Mouse (Mus musculus): ENCODE results near the gene Bicra. TPM values are rescaled to one million over a fixed set of nuclear protein-coding genes. Genes with fewer than 3 reads are reported as not detected.
A peak's percentile ranks its signal among the peaks of the same experiment; 100 is the strongest.

The Bicra gene
- polyA plus RNA-seq, 2 experiments from 2014 or later: 3.7 TPM

DNA sequence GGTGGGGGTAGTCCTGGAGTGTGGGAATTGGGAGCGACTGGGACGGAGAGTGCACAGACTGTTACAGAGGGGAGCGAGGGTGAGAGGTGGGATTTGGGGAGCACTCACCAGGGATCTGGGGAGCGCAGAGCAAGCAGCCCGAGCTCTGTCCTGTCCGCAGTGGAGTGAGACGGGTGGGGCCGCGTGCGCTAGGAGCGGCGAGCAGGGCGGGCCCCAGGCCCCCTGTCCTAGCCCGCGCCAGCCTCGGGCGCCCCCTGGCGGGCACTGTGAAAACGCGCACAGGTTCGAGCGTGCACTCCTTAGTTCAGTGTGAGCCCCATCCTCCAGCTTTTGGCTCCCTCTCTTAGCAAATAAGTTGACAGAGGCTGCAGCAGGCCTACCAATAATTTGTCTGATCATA is 80.4 kb downstream of the Bicra start, which contains the start of gene Ehd2:
Gene Ehd2, minus strand, starts transcription at position 256 of the 400 bp plus-strand sequence.
- ATAC-seq: peak; percentile 63

DNA sequence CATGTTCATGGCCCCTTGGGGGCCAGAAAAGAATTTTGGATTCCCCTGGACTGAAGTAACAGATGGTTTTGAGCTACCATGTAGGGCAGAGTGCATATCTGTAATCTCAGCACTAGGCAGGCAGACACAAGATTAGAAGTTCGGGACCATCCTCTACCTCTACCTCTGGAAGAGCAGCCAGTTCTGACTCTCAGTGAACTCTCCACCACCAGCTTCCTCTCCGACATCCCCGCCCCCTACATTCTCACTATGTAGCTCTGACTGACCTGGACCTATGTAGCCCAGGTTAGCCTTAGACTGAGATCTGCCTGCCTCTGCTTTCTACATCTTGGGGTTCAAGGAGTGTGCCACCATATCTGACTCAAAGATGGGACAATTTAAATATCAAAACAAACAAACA is 81.2 kb downstream of the Bicra start:
- ATAC-seq: no peak

DNA sequence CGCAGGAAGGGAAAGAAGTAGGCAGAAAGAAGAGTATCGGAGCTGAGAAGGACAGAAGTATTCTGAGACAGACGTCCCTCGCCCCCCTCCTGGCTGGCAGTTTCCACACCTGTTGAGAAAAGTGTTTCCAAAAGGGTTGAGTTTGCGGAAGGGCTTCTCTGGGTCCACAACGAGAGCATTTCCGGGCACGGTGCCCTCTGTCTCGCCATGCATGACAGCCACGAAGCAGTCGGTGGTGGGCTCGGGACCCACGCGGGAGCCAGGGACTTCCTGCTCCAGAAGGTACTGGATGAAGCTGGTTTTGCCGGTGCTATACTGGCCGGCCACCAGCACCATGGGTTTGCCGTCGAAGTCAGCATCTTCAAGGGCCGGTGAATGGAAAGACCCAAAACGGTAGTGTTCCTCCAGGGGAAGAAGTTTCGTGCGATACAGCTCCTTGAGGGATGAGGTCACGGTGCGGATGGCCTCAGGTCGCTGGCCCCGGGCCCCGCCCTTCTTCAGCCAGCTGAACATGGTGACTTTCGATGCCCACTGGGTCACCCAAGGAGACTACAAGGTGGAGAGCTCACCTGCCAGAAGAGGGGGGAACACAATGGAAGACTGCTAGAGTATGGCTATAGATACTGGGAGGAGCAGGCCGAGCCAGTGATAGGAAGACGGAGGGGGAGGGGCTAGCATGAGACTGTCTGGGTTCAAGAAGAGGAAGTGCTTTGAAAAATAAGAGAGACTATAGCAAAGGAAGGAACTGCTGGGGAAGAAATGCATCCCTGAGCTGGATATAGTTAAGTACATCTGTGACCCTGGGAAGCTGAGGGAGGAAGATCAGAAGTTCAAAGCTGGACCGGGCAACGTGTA is 83.7 kb downstream of the Bicra start:
- no peak for ATAC-seq

DNA sequence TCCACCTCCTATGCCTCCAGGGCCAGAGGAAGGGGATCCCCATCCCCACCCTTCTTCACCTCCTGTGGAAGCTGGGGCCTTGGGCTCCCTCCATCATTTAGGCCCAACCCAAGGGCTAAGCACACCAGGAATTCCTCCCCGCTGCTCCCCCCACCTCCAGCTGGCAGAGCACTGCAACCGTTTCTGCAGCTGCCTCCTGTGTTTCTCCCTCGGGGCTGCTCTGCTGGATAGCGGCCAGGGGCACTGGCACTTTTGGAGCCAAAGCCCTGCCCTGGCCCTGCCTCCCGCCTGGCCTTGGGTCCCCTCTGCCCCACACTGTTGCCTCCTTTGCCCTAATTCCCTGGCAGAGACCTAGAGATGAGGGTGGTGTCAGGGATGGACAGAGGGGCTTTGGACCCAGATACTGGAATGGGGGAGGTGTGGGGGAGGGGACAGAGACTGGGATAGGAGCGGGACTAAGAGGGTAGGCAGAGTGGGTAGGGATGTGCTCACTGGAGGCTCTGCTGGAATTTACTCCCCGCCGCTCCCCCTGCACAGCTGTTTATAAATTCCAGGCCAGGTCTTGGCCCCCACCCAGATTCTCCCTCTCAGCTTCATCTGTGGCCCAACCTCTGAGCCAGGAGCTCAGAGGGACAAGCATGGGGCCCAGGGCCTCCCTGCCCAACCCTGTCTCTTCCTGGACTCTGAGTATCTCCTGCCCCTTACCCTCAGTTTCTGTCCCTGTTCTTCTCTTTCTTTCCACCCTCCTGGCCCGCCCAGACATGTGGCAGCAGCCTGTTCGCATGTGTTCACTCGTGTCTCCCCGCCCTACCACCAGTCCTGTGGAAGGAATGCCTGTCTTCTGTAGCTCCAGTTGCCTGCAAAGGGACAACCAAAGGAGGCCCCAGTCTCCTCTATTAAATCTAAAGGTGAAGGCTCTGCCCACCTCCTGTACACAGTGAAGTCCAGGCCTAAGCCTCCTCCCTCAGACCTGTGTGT is 85.1 kb downstream of the Bicra start:
- ATAC-seq: no peak

DNA sequence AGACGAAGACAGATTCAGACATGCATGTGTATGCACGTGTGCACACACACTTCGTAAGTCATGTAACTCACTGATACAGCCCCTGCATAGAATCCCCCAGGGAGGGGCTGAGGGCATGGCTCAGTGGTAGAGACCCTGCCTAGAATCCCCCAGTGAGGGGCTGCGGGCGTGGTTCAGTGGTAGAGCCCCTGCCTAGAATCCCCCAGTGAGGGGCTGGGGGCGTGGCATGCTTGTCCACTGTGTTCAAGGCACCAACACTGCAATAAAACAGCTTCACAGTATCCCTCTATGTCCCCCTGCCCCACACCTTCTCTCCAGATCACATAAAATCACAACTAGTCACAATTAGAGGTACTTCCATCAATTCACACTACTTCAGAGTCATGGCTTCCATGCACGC is 85.9 kb downstream of the Bicra start:
- ATAC-seq: no peak

DNA sequence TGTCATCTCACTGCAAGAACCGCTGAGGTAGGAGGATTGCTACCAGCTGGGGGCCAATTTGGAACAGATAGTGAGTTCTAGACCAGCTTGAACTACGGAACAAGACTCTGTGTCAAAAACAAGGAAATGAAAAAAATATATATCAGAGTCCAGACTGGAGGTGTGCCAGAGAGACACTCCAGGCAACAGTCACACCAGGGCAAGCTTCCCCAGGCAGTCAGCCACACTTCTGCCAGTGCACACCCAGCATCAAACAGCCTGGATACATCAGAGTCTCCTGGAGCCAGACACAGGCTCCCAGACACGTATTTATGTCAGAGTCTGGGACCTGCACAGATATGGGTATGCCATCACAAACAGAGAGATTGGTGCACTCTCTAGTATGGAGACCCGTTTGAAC is 86.5 kb downstream of the Bicra start:
- ATAC-seq: no peak

DNA sequence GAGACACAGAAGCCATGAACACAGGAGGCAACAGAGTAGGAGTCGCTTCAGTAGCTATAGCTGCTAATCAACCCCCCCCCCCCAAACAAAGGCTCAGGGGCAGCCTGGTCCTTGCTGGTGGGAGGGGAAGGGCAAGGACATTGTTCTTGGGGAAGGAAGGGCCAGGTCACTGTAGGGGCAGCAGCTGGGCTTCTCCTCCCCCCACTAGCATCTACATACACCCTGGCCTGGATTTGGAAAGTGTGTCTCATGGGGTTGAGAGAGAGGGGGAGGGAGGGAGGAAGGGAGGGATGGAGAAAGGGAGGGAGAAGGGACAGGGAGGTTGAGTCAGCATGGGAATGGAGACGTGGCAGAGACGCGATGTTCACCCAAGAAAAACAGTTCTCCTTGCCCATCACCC is 87.0 kb downstream of the Bicra start:
- ATAC-seq: no peak

DNA sequence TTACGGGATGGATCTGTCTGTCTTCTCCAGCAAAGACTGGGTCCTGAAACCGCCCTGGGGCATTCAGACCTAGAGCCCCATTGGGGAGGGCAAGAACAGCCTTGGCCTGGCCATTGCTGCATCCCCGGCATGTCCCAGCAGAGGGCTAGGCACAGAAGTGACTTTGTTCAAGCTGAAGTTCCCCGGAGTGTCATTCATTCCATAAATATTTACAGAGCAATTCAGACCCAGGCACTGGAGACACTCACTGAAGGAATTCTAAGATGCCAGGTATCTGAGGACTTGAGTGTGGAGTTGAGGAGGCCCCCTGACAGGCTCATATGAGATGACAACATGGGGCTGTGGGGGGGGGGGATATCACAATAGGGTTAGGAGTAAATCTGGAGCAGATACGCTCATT is 91.6 kb downstream of the Bicra start:
- no peak for ATAC-seq

DNA sequence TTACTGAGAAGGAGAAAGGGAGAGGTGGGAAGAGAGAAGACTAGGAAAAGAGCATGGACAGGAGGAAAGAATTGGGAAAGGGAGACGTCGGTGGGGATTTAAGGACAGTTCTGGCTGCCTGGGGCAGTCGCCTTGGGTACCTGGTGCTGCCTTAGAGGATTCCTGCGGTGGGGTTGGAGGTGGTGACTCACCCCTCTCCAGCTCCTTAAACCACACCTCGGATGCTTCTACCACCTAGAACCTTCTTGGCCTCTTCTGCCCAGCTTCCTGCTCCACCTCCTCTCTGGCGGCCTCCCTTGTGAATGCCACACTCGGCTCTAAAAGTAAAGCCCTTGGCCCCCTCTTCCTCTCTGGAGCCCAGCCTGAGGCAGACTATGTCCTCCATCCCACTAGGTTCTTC is 92.2 kb downstream of the Bicra start:
- no peak for ATAC-seq

DNA sequence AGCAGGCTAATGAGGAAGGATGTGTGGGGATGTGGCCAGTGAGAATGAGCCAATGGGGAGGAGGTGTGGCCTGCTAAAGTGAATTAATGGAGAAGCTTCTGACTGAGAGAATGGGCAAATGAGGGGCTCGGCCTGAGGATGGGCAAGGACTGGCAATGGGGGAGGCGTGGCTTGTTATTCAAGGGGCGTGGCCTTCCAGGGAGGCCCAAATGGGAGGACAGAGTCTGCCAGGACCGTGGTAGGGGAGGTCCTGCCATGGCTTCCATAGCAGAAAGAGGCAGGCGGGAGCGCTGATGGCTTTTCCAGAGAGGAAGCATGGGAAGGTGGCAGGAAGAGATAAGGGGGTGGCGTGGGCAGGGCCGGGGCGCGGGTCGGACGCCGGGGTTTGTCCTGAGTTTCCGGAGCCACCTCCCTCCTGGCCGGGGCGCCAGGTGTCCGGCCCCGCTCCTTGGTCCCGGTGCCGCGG is 92.7 kb downstream of the Bicra start:
- ATAC-seq: no peak

DNA sequence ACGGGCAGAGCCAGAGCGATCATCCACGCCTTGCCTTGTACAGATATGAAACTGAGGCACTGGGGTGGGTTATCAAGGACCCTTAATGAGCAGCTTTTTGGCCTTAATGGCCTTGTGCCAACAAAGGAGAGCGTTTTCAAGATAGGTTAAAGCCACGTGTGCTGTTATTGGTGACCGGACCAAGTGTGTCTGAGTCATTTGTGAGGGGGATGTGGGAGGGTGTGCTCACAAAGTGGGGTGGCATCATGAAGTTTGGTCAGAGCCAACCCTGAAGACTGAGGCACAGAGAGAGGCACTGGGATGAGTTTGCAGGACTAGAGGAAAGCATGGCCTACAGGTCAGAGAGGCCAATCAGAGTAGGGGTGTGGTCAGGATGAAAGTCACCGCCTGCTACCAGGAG is 93.3 kb downstream of the Bicra start:
- ATAC-seq: no peak

DNA sequence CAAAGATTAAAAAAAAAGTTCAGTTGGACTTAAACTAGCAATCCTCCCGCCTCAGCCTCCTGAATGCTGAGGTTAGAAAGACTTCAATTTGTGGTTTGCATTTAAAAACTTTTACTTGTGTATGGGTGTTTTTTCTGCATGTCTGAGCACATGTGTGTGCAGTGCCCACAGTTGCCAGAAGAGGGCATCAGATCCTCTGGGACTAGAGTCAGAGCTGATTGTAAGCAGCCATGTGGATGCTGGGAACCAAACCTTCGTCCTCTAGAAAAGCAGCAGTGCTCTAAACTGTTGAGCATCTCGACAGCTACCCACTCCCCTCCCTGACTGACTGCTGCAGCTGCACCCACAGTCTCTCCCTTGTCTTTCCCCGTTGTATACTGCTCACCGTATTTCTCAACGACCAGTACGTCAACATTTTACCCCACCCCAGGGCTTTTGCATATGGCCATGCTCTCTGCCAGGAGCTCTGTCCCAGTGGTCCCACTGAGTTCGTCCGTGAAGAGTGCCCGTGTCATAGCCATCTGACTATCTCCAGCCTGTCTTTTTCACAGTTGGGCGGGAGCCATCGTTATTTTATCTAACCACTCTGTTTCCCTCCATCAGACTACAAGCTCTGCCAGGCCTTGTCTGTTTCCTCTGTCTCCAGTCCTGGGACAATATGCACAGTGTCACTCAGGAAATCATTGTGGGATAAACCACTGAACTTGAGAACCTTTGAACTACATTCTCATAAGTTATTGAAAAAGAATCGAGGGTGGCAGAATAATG is 94.2 kb downstream of the Bicra start:
- no peak for ATAC-seq

DNA sequence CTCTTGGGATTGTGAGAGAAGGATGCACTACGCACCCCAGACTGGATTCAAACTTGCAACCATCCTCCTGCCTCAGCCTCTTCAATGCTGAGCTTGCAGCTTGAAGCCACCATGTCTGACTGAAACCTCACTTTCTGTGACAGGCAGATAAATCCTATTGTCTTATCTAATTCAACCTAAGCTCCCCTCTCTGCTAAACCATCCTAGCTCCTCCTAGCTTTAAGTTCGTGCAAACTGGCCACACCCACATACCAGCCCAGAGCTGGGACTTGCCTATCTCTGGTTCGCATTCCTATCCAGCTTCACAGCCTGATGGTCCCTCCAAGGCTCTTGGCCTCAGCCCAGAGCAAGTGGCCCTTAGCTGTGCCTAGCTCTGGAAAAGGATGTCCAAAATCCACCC is 95.3 kb downstream of the Bicra start:
- ATAC-seq: no peak

DNA sequence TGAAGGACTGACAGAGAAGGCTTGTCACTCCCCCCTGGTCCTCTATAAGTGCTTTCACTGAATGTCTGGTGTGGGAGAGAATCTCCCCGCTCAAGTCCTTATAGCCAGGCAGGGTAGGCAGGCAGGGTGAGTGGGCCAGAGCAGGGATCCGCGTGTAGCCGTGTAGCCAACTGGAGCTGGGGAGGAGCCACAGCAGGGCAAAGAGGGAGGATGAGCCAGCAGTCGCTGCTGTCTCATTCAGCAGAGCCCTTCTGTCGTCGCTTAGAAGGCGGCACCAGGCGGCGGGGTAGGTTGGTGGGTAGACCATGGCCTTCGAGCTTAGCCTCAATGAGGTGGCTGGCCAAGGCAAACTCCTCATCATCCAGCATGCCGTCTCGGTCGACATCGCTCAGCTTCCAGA is 97.7 kb downstream of the Bicra start:
- ATAC-seq: no peak

DNA sequence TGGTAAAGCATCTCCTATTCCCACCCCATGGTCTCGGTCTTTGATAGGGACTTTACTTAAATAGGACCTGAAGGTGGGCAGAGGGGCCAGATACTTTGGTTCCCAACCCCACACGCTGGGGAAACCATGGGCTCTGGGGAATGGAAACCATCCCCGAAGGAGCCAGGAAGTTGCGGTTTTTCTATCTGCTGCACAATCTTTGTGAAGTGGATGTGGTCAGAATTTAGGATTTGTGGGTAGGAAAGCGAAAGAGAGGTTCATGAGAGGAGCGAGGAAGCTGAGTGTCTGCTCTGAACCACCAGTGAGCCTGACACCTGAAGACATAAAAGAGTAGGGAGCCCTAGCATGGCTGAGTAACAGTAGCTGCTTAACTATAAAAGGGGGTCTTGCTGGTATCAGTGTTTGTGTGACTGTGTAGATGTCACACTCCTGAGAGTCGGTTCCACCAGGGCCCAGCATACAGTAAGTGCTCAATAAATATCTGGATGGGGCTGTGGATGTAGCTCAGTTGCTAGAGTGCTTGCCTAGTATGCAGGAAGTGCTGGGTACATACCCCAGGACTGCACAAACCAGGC is 98.4 kb downstream of the Bicra start:
- peak; percentile 30 for ATAC-seq

DNA sequence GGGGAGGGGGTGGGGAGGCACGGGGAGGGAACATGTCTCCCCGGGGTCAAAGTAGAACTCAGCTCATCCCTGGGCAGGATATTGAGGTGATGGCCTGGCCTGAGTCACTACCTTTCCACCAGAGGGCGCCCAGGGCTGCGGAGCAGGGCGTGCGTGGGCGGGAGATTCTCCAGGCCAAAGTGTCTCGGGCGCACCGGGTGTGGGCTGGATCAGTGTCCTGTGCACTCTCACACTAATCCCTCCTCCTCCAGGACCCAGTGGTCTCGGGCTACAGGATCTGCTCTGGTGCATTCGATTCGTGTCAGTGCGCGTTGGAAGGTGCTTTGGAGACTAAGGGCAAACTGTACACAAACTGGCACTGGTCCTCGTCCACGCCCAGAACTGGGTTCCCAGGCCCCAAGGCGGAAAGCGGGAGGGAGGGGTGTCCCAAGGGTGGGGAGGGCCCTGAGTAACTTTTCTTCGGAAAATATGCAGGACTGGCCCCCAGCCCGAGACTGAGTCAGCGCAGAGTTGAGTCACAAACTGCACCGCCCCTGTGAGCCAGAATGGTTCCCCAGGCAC is 99.3 kb downstream of the Bicra start:
- peak; percentile 50 for ATAC-seq

DNA sequence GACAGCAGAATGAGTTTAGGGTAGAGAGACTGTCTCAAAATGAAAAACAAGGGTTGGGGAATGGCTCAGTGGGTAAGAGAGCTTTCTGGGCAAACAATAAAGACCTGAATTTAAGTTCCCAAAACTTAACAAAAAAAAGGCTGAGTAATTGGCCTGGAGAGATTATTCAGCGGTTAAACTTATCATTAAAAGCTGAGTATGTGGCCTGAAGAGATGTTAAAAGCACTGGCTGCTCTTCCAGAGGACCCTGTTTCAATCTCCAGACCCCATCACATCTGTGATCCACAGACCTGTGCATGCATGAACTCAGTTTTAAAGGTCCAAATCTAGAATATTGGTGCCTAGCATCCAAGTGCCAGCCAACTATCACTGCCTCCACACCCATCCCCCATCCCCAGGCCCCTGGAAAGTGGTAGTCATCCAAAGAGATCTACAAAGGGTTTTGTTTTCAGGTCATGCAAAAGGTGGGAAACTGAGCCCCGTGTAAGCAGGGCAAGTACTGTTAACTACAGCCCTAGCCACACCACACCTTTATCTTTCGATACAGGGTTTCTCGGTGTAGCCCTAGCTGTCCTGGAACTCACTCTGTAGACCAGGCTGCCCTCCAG is 100.0 kb downstream of the Bicra start:
- ATAC-seq: no peak

DNA sequence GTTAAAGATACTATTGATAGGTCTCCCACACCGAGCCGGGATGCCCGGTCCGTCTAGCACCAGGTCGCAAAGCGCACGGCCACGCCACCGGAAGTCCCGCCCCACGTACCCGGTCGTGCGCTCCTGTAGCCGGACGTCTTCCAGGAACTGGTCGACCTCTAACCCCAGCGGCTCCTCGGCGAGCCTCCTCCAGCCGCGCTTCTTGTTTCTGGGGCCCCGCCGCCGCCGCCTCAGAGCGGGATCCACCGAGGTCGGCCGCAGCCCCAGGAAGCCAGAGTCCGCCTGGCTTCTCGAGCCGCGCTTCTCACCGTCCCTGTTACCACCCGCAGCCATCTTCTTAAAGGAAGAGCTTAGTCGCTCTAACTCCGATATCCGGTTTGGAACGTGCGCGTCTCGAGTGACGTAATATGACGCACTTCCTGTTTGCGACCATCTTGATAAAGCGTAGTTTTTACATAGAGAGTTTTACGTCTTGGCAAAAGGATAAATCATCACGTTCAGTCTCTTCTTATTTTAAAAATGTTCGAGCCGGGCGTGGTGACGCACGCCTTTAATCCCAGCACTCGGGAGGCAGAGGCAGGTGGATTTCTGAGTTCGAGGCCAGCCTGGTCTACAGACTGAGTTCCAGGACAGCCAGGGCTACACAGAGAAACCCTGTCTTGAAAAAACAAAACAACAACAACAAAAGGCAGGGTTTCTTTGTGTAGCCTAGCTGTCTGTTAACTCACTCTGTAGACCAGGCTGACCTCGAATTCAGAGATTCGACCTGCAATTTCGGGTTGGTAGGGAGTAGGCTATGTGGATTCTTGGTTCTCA is 101.8 kb downstream of the Bicra start, which contains the start of gene Nop53:
Gene Nop53, minus strand, starts transcription at position 354 of the 816 bp plus-strand sequence.
- ATAC-seq: peak; percentile 84

DNA sequence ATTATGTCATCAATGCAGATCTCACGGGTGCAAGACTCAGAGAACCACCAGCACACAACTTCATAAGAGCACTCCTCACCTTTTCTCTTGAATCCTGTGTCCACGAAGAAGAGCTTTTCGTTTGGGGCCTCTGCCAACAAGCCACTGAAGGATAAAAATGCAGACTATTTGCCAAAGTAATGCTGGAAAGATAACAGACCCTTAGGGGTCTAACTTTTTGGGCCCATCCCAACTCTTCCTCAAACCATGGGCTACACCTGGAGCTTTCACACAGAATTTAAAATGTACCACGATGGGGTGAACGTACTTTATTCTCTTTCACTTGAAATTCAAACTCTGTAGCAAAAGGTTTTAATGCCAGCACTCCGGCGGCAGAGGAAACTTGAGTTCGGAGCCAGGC is 102.5 kb downstream of the Bicra start:
- ATAC-seq: no peak

DNA sequence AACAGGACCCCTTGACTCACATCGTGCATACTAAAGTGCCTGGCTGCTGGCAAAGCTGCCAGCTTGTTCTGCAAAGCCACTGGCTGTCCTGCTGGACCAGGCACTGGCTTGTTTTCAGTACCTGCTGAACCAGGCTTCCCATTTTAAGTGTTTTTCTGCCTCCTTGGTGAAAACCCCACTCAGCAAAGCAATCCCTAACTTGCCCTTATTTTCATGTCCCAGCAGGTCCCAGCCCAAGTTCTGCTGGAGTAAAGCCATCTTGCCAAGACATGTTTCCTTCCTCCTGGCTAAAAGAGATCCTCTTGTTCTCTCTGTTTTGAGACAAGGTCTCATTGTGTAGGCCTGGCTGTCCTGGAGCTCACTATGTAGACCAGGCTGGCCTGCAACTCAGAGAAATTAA is 103.4 kb downstream of the Bicra start:
- ATAC-seq: no peak
